Mouse (Mus musculus) gastrocnemius, adult 2 months (tissue): ENCODE data around the gene Gan. TPM values are rescaled to one million over a fixed set of nuclear protein-coding genes. Genes with fewer than 3 reads are reported as not detected.

Experiments used
- DNase-seq: peaks from one replicate; pipeline ENCODE4 v3.0.0; 2022
- H3K27ac ChIP-seq: fragments of 200-600 bp; 2 replicates; pipeline ENCODE4 v1.8.1; 2022; ENCODE audit warnings: mild to moderate bottlenecking
- H3K4me3 ChIP-seq: fragments of 200-600 bp; 2 replicates; pipeline ENCODE4 v1.8.1; 2022; ENCODE audit warnings: mild to moderate bottlenecking, moderate library complexity
- CTCF ChIP-seq: fragments of 200-600 bp; IDR thresholded peaks from 2 replicates; pipeline ENCODE4 v1.8.1; 2022; ENCODE audit warnings: antibody characterized with exemption, mild to moderate bottlenecking, moderate library complexity
- intact Hi-C: fragments of 180-260 bp; cut with DNase I; formaldehyde crosslinking; loops from one replicate; pipeline ENCODE4 v1.15.1; 2025
- total RNA-seq, 2 experiments: library from RNA; stranded (reverse); gene quantifications; 2 replicates each; pipeline ENCODE4 v1.2.3; 2021

The Gan gene
- total RNA-seq, 2 experiments from 2014 or later, result 4.8 to 5.9 TPM

- Histone ChIP-seq H3K4me3 (no peak overlapping the region), H3K27ac (no peak overlapping the region)
- intact Hi-C loops, result no loop called here
- DNase-seq, result no peak
- TF ChIP-seq CTCF, result no peak
Measured at GRCm38 (mm10) chr8:117263442-117263841, 105.5 kb downstream of the Gan start.

- Histone ChIP-seq H3K4me3 (no peak overlapping the region), H3K27ac (no peak overlapping the region)
- no peak for TF ChIP-seq CTCF
- intact Hi-C loops, result no loop called here
- DNase-seq, result no peak
Measured at GRCm38 (mm10) chr8:117265079-117265478, 107.1 kb downstream of the Gan start.

Other genes with a start within 250 kb of the Gan start
- gene Cmc2, start 236.7 kb upstream of the Gan start, total RNA-seq, result 10 to 100 TPM; 23.6 to 30.6 TPM
- under 1 TPM; 0.43 to 0.50 TPM for gene Cenpn, start 236.4 kb upstream of the Gan start, total RNA-seq
- gene Atmin, start 214.7 kb upstream of the Gan start, total RNA-seq, result 10 to 100 TPM; 22.5 to 23.1 TPM
- gene 1700030J22Rik, start 179.2 kb upstream of the Gan start, total RNA-seq, result under 1 TPM; 0.10 to 0.33 TPM
- gene Gcsh, start 164.6 kb upstream of the Gan start, total RNA-seq, result 10 to 100 TPM; 37.6 to 45.5 TPM
- under 1 TPM; 0.06 to 0.13 TPM for gene Pkd1l2, start 75.7 kb upstream of the Gan start, total RNA-seq
- not detected for gene Bco1, start 62.3 kb upstream of the Gan start, total RNA-seq
- gene Cmip, start 98.9 kb downstream of the Gan start, total RNA-seq, result 10 to 100 TPM in 1 of 2 experiments, 1 to 10 TPM in 1; 8.3 to 11.4 TPM